9 mouse cellular contexts compared by ENCODE assay signal in genomic region chr10:91384372-91384771, GRCm38 (mm10).
DNase-seq lines count a peak whose midpoint lies in the region; ATAC-seq and TF ChIP-seq lines count a peak whose summit lies in the region.
"Had no signal": no experiment of that assay in that cellular context is flagged by ENCODE, and none has a peak within 500 bp of the region (broad histone marks: within the 10 kb centered on the region; RNA-seq: fewer than 3 reads in every experiment).

No protein-coding gene starts in this region.

- H3K36me3 ChIP-seq in hindbrain, embryonic 10.5 days: no peaks in the 10 kb centered on the region
- no peaks in the 10 kb centered on the region for H3K36me3 ChIP-seq in hindbrain, embryonic 12.5 days
- H3K36me3 ChIP-seq in C2C12 (ENCODE audit: control insufficient read depth, insufficient read depth) (no peaks in the 10 kb centered on the region), myocyte (ENCODE audit: control insufficient read depth, insufficient read depth) (no peaks in the 10 kb centered on the region)

- no peak overlapping the region for H3K4me3 ChIP-seq in hindbrain, embryonic 10.5 days
- no peak overlapping the region for H3K4me3 ChIP-seq in hindbrain, embryonic 12.5 days
- H3K4me3 ChIP-seq in C2C12 (ENCODE audit: insufficient read depth, poor library complexity, severe bottlenecking) (no peak overlapping the region), myocyte (no peak overlapping the region)

- no peak overlapping the region for H3K9ac ChIP-seq in hindbrain, embryonic 12.5 days

- no peak for TF ChIP-seq POLR2A in myocyte (IDR thresholded peaks at IDR 0.05; ENCODE audit: insufficient read length, low read depth)

- H3K4me1 ChIP-seq in hindbrain, embryonic 10.5 days (replicated peaks): no peaks in the 10 kb centered on the region; the same call in 1 of the 2 replicates
- no peaks in the 10 kb centered on the region for H3K4me1 ChIP-seq in hindbrain, embryonic 12.5 days

- H3K79me3 ChIP-seq in C2C12 (ENCODE audit: low read depth): no peaks in the 10 kb centered on the region

- H3K27ac ChIP-seq in hindbrain, embryonic 10.5 days: no peak overlapping the region
- no peak overlapping the region for H3K27ac ChIP-seq in hindbrain, embryonic 12.5 days
- H3K27ac ChIP-seq: macrophage had no signal

- no peak for ATAC-seq in hindbrain, embryonic 12.5 days (ENCODE audit: low FRiP score)

- 43% methylated on average over 2 of the region's 2 CpGs for WGBS in hindbrain, embryonic 10.5 days
- WGBS in hindbrain, embryonic 12.5 days: 40% methylated on average over 2 of the region's 2 CpGs

- H3K27me3 ChIP-seq in hindbrain, embryonic 10.5 days (ENCODE audit: insufficient read depth, poor library complexity, severe bottlenecking): no peaks in the 10 kb centered on the region
- no peaks in the 10 kb centered on the region for H3K27me3 ChIP-seq in hindbrain, embryonic 12.5 days
- H3K27me3 ChIP-seq in C2C12 (ENCODE audit: control insufficient read depth, insufficient read depth, insufficient read length): no peaks in the 10 kb centered on the region
- H3K27me3 ChIP-seq in myocyte (ENCODE audit: control insufficient read depth, insufficient read depth, insufficient read length): no peaks in the 10 kb centered on the region

- H3K9me3 ChIP-seq in hindbrain, embryonic 10.5 days: no peaks in the 10 kb centered on the region
- no peaks in the 10 kb centered on the region for H3K9me3 ChIP-seq in hindbrain, embryonic 12.5 days (replicated peaks)

- H3ac ChIP-seq in C2C12 (ENCODE audit: control insufficient read depth, insufficient read length, low read depth) (no peak overlapping the region), myocyte (ENCODE audit: control insufficient read depth, insufficient read length) (no peak overlapping the region)

- no peak for TF ChIP-seq CTCF in C2C12 (IDR thresholded peaks at IDR 0.05; ENCODE audit: control insufficient read depth, insufficient read depth, insufficient read length)

- H3K4me2 ChIP-seq in hindbrain, embryonic 12.5 days (replicated peaks): no peak overlapping the region
- no peak overlapping the region for H3K4me2 ChIP-seq in myocyte (ENCODE audit: low read depth)

- DNase-seq in hindbrain, embryonic 10.5 days (ENCODE audit: low spot score): peak; percentile 53
- DNase-seq in cerebellum, adult 11 months: peak; percentile 12
- DNase-seq in frontal cortex, postnatal 14 days (ENCODE audit: low spot score in 2 of 2): peak; percentile 9 to 13
- no peak for DNase-seq in spleen, postnatal 14 days (ENCODE audit: low spot score in 2 of 2)
- no peak for DNase-seq in urinary bladder, postnatal 4 days (ENCODE audit: low spot score in 2 of 2)

- no peaks in the 10 kb centered on the region for H3K79me2 ChIP-seq in C2C12 (ENCODE audit: control insufficient read depth, insufficient read depth)
- no peaks in the 10 kb centered on the region for H3K79me2 ChIP-seq in myocyte (ENCODE audit: control insufficient read depth, insufficient read depth)

TF ChIP-seq in C2C12, 6 proteins besides CTCF, POLR2A, EP300 and RAD21:
- peak; percentile 32 for TF ChIP-seq MAX (IDR thresholded peaks at IDR 0.05)
- TF ChIP-seq MYOD1 (IDR thresholded peaks at IDR 0.05; ENCODE audit: control insufficient read depth, insufficient read length, low read depth): no peak
TF ChIP-seq in C2C12: peak in this region for 1.

TF ChIP-seq in myocyte, 11 proteins besides CTCF, POLR2A, EP300 and RAD21:
- TF ChIP-seq TCF3 (IDR thresholded peaks at IDR 0.05; ENCODE audit: insufficient read length, low read depth): no peak
- TF ChIP-seq REST (IDR thresholded peaks at IDR 0.05; ENCODE audit: insufficient read depth, insufficient read length): peak; percentile 98
- peak; percentile 82 for TF ChIP-seq MAX (IDR thresholded peaks at IDR 0.05; ENCODE audit: low read depth)
- TF ChIP-seq CEBPB (IDR thresholded peaks at IDR 0.05; ENCODE audit: insufficient read depth, poor library complexity, severe bottlenecking): no peak
- no peak for TF ChIP-seq POLR2AphosphoS2 (IDR thresholded peaks at IDR 0.05; ENCODE audit: insufficient read length, low read depth)
- no peak for TF ChIP-seq E2F4 (IDR thresholded peaks at IDR 0.05; ENCODE audit: insufficient read depth)
- TF ChIP-seq SRF (IDR thresholded peaks at IDR 0.05; ENCODE audit: control insufficient read depth, insufficient read length, low read depth): no peak
- no peak for TF ChIP-seq USF1 (IDR thresholded peaks at IDR 0.05; ENCODE audit: low read depth)
- no peak for TF ChIP-seq TCF12 (IDR thresholded peaks at IDR 0.05; ENCODE audit: insufficient read depth, poor library complexity, severe bottlenecking)
- TF ChIP-seq MYOG (IDR thresholded peaks at IDR 0.05; ENCODE audit: control insufficient read depth in 1 of 3, insufficient read depth in 1 of 3, insufficient read length in 2 of 3, low read depth in 2 of 3): no peak
- no peak for TF ChIP-seq MYOD1 (IDR thresholded peaks at IDR 0.05; ENCODE audit: control insufficient read depth in 1 of 3, insufficient read length in 2 of 3, low read depth in 2 of 3)
TF ChIP-seq in myocyte: peak in this region for 2.

Comparison
In these comparisons a context has a peak if more than half of its experiments do, and no peak if none do; other contexts are left out.
1. DNase-seq: peak in hindbrain, embryonic 10.5 days (single experiment), cerebellum, adult 11 months (single experiment) and frontal cortex, postnatal 14 days (2 of 2); none in spleen, postnatal 14 days (0 of 2) and urinary bladder, postnatal 4 days (0 of 2).